Mouse (Mus musculus): ENCODE measurements around the gene Yipf3. TPM values are rescaled to one million over a fixed set of nuclear protein-coding genes. Genes with fewer than 3 reads are reported as not detected.

Yipf3 gene
- 72.7 and 78.9 TPM in 2 replicates for polyA plus RNA-seq (2012; rRNA removed)

DNA sequence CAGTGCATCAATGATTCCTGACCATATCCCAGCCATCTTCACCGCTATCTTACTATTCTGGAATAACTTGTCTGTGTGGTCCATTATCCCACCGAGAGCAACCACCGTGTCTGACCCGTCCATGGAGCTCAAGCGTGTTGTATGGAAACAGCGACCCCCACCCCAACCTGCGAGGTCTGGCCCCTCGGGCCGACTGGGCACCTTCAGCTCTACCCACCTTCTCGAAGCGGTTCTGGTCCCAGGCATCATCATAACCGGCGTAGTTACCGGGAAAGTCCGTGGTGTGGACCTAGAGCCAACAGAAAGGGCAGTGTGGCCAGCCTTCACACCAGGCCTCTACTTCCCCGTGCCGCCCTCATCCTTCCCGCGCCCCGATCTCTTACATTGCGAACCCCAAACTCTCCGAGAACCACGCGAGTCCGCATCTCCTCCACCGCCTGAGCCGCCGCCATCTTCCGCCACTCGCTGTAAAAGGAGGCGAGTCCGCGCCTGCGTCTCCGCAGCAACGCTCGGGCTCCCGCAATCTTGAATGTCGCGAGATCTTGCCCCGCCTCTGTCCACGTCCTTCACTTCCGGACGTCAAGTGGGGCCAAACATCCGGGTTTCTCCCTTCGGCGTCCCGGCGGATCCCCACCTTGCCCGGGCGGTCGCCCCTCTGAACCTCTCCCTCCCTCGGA is at the start of gene Yipf3, which contains the start of gene Polr1c:
TSS of gene Yipf3 (plus strand) at position 569 of the 677 bp plus-strand sequence.
TSS of gene Polr1c (minus strand) at position 543 of the 677 bp plus-strand sequence.
- peak; percentile 93 to 98 for DNase-seq (ENCODE audit: extremely low spot score in 1 of 2, low spot score in 1 of 2)

DNA sequence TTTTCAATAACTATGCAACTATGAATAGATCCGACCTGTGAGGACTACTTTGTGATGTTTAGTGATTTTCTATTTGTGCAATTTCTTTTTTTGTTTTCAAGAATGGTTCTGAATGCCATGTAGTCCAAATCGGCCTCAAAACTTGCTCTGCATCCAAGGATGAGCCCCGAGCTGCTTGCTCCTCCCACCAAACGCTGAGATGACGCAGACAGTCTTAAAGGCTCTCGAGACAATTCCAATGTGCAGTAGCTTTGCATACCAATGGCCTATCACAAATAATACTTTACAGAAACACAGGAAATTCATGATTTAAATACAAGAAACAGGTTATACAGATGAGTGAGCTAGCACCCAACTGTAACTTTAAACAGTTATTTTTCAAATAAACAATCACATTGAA is 46.7 kb upstream of the Yipf3 start:
- peak in 1 of 2 experiments; percentile 5 for DNase-seq (ENCODE audit: extremely low spot score in 1 of 2, low spot score in 1 of 2)

DNA sequence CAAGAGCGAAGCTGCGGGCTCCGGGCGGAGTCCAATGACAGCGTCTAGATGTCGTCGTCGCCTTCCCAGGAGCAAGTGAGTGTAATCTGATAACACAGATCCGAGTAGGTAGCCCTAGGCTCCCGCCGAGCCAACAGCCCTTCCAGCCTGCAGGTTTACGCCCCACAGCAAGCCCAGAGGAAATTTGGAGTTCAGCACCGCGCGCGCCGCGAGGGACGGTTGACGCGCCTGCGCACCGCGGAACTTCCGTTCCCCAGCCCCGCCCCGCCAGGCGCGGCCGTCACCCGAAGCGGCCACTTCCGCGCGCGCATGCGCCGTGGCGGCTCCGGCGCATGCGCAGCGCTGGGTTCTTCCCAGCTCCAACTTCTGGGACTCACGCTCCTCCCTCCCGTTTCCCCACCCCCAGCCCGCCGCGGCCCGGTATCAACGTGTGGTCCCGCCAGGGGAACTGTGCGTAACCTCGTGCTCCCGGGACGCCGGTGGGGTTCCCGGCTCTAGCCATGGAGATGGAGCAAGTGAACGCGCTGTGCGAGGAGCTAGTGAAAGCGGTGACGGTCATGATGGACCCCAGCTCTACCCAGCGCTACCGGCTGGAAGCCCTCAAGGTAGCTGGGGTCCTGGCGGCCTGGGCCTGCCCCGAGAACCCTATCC is 45.3 kb upstream of the Yipf3 start, which contains the start of the genes Polh and Xpo5:
TSS of gene Polh (minus strand) at position 225 of the 651 bp plus-strand sequence.
TSS of gene Xpo5 (plus strand) at position 362 of the 651 bp plus-strand sequence.
- DNase-seq (ENCODE audit: extremely low spot score in 1 of 2, low spot score in 1 of 2): peak; percentile 77 to 92

DNA sequence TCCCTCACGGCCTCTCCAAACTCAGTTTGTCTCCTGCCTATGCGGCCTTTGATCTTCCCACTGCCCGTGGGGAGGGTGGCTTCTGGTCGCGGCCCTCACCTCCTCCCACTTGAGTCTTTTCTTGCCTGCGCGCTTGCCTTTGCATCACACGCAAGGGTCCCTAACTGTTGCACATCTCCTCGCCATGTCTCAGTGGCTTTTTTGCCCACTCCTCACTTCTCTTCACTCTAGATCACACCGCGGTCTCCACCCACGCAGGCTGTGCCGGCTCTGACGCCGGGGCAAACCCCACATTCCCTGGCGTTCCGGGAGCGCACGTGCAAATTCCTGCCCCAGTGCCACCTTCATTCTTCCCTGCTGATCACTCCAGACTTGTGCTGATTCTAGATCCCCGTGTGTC is 44.8 kb upstream of the Yipf3 start:
- peak; percentile 2 to 45 for DNase-seq (ENCODE audit: extremely low spot score in 1 of 2, low spot score in 1 of 2)

DNA sequence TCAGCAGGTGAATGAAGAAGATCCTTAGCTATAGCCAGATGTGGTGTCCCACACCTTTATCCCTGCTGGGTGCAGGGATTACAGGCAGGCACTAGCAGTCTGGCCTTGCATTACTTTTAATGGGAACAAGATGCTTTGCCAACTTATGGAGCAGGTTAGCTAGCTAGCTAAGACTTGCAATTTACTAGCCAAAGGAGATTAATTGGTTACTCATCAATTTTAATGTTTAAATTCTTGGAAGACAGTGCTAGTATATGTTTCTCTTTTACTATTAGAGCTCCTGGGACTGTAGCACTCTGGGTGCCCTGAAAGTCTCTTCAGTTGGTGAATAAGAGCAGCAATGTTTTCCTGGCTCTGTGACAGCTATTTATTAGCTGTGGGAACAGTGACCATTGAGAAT is 41.2 kb upstream of the Yipf3 start:
- DNase-seq (ENCODE audit: extremely low spot score in 1 of 2, low spot score in 1 of 2): no peak

DNA sequence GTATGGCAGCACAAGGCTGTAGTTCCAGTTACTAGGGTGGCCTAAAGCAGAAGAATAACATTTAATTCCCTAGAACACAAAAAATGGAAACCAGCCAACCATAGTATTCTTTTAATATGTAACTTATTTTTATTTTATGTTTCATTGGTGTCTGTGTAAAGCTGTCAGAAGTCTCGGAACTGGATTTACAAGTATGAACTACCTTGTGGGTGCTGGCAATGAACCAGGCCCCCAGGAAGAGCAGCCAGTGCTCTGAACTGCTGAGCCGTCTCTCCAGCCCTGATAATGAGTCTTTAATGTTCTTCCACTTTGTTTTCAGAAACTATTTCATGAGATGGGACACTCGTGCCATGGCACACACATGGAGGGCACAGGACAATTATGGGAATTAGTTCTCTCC is 37.3 kb upstream of the Yipf3 start:
- DNase-seq (ENCODE audit: extremely low spot score in 1 of 2, low spot score in 1 of 2): no peak

DNA sequence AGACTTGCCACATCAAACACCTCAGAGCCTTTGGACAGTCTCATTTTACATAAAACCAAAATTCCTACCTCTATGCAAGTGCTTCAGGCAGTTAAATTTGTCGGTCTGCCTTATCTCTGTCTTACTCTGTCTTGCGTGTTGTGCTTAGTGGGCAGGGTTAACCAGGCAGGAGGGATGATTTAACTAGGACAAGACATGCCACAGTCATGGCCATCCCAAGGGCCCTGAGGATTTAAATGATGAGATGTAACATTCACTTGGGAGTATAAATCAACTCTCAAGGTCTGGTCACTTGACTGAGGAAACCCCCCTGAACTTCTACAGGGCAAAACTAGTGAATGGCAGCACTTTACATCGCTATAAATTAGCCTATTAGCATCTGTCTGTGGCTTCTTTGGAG is 26.3 kb upstream of the Yipf3 start:
- DNase-seq (ENCODE audit: extremely low spot score in 1 of 2, low spot score in 1 of 2): no peak

DNA sequence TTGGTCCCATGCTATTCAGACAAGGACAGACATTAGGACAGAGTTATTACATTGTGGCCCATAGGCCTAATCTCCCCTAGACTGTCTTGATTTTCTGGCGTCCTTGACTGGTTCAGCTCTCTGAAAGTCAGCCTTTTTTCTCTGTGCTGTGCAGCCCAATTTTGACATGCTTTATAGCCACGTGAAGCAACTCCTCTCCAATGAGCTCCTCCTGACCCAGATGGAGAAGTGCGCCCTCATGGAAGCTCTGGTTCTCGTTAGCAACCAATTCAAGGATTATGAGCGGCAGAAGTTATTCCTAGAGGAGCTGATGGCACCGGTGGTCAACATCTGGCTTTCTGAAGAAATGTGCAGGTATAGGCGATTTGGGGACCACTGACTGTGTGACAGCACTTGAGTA is 20.3 kb upstream of the Yipf3 start:
- DNase-seq (ENCODE audit: extremely low spot score in 1 of 2, low spot score in 1 of 2): no peak

DNA sequence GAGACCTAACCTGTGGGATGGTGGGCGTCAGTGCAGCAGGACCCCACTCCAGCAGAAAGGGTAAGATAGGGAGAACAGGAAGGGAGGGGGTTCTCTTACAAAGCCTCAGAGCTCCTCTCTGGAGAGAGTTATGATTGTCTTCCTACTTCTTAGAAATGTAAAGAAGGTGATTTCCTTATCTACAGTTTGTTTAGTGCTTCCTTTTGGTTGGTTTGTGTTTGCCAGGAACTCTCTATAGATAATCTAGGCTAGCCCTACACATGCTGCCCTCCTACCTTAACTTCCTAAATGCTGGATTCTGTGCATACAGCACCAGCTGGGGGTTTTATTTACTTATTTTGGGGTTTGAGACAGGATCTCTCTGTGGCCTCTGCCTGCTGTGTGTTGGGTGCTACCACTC is 11.8 kb upstream of the Yipf3 start:
- no peak for DNase-seq (ENCODE audit: extremely low spot score in 1 of 2, low spot score in 1 of 2)

DNA sequence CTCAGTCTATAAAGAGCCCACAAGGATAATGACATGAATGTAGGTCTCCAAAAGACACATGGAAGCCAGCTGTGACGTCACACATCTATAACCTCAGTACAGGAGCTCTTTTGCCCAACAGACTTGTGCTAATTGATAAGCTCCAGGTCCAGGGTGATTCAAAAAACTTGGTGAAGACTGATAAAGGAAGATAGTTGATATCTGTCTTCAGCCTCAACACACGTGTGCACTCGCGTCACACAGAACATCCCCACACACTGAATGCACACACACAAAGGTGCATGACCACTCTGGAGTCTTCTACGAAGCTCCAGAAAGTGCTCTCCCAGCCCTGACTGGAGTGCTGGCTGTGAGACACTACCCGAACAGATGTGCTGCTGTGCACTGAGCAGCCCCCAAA is 10.8 kb upstream of the Yipf3 start:
- no peak for DNase-seq (ENCODE audit: extremely low spot score in 1 of 2, low spot score in 1 of 2)

DNA sequence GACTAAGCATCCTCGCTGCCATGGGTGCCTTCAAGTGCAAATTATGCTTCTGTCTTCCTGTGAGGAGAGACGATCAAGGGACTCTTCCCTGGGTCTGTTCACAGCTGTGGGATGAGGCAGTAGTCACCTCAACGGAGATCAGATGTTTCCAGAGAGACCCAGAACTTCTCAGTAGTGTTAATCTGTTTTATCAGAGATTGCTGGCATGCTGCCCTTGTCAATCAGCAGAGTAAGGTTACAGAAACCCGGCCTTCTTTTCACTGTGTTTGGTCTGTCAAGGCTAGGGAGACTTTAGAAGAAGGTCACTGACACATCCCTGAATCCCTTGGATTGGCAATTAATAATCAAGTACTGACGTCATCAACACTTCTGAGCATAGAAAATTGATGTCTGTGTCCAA is 10.4 kb upstream of the Yipf3 start:
- DNase-seq (ENCODE audit: extremely low spot score in 1 of 2, low spot score in 1 of 2): no peak

DNA sequence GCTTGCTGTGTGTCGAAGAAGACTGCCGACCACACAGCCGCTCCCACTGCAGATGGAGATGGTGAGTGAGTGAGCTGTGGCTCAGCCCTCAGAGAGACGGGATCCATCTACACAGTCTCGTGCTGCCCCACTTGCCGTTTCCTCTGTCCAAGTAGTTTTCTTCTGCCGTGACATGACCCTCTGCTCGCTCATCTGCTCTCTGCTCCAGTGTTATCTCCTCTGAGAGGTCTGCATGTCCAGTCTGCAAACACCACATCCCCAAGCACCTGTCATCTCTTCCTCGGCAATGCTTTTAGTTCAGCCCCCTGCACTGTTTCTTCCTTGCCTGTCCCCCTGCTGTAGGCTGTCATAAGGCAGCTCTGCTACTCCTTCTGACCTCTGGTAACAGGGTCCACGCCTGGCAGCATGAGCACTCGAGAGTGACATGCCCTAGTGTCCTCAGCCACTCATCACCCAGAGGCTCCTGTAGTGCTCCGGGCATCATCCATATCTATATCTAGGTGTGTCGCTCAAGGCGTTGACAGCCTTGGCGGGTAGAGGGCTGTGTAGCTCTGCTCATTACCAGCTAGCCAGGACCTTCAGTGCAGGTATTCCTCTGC is 8.3 kb upstream of the Yipf3 start:
- no peak for DNase-seq (ENCODE audit: extremely low spot score in 1 of 2, low spot score in 1 of 2)

DNA sequence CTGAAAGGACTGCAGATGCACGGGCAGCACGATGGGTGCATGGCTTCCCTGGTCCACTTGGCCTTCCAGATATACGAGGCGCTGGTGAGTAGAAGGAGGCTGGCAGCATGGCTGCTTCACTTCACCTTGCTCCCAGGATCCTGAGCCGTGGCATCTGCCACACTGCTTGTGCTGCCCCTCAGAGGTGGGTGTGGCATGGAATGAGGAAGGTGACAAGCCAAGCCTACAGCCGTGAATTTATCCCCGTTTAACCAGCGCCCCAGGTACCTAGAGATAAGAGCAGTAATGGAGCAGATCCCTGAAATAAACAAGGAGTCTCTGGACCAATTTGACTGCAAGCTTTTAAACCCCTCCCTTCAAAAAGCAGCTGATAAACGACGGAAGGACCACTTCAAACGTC is 6.4 kb upstream of the Yipf3 start:
- no peak for DNase-seq (ENCODE audit: extremely low spot score in 1 of 2, low spot score in 1 of 2)

DNA sequence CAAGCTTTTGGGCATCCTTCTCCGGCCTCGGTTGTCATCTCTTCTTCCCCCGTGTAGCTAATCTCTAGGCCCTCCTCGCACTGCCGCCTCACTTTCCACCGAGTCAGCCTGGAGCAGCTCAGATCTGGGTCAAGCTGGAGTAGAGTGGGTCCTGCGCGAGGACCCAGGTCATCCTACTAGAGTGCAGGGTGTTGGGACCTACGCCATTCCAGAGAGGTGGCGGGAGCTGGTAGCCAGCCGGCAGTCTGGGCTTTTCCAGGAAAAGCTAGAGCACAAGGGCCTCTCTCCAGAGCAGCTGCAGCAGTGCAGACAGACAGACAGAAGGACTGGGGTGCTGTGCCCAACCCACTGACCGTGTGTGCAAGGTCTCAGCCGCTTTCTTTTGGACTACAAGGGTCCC is 5.6 kb upstream of the Yipf3 start:
- no peak for DNase-seq (ENCODE audit: extremely low spot score in 1 of 2, low spot score in 1 of 2)

DNA sequence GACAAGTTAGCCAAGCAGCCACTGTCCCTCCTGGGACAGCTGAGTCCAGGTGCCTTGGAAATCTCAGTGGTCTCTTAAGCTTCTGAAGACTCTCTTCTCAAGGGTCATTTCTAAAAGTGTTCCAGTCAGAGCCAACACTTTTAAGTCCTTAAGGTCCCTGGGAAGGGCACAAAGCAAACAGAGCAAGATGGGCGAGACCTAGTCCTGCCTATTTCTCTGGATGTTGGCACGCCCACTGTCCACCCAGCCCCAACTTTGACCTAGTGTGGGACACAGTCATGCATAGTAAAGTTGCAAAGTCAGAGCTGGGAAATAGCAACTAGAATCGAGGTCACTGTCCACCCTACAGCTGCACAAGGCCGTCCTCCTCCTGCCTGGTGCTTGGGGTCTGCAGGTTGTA is 4.9 kb upstream of the Yipf3 start:
- no peak for DNase-seq (ENCODE audit: extremely low spot score in 1 of 2, low spot score in 1 of 2)

DNA sequence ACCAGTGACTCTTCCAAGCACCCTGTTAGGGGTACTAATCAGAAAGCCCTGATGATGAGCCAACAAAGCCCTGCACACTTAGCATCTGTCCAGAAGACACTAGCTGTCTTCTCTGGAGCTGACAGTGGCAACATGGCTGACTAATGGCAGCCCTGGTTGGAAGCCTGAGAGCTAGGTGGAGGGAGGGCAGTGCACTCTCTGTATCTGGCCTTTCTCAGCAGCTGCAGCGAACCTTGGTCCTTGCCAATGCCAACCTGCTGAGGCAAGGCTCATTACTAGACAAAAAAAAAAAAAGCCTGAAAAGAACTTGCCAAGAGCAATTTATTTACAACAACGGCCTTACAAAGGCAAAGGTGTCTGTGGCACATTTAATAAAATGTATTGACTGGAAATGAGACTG is 4.3 kb upstream of the Yipf3 start:
- DNase-seq (ENCODE audit: extremely low spot score in 1 of 2, low spot score in 1 of 2): no peak

DNA sequence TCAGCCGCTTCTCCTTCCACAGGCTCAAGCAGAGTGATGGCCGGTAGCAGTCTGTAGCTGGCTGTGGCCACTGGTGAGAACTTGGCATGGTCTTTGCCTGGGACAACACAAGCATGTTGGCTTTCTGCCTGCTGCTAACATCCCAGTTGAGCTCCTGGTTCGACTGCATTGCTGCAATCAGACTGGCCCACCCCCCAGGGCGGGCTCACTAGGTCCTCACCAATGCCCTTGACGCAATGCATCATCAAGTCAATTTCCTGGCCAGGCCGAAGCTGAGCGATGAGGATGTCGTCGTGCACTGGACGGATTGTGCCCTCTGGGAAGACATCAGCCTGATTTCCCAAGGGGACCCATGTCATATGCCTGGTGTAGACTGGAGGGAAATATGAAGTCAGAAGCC is 3.3 kb upstream of the Yipf3 start:
- no peak for DNase-seq (ENCODE audit: extremely low spot score in 1 of 2, low spot score in 1 of 2)

DNA sequence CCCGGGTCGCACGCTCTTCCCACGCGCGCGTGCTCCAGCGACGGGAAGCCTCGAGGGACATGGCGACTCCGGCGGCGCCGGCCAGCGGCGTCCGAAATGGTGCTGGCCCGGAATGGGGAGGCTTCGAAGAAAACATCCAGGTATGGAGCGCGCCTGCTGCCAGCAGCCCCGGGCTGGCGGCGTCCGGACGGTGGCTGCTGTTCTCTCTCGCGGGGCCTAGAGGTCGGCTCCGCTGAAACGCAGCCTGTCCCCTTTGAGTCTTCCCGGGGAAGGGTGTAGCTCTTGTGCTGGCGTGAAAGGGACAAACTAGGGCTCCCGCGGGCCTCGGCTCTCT is 276 bp downstream of the Yipf3 start:
- no peak for DNase-seq (ENCODE audit: extremely low spot score in 1 of 2, low spot score in 1 of 2)

DNA sequence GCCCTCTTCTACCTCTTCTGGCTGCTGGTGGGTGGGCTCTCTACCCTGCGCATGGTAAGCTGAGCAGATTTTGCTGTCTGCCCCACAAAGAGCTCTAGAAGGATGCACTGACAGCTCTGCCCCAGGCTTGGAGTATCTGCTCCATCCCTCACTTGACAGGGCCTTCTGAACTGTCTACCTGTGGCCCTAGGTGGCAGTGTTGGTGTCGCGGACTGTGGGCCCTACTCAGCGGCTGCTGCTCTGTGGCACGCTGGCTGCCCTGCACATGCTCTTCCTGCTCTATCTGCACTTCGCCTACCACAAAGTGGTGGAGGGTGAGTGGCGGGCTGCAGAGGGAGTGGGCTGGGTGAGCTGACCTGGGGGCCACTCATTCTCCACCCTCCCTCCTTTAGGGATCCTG is 3.3 kb downstream of the Yipf3 start:
- DNase-seq (ENCODE audit: extremely low spot score in 1 of 2, low spot score in 1 of 2): no peak

DNA sequence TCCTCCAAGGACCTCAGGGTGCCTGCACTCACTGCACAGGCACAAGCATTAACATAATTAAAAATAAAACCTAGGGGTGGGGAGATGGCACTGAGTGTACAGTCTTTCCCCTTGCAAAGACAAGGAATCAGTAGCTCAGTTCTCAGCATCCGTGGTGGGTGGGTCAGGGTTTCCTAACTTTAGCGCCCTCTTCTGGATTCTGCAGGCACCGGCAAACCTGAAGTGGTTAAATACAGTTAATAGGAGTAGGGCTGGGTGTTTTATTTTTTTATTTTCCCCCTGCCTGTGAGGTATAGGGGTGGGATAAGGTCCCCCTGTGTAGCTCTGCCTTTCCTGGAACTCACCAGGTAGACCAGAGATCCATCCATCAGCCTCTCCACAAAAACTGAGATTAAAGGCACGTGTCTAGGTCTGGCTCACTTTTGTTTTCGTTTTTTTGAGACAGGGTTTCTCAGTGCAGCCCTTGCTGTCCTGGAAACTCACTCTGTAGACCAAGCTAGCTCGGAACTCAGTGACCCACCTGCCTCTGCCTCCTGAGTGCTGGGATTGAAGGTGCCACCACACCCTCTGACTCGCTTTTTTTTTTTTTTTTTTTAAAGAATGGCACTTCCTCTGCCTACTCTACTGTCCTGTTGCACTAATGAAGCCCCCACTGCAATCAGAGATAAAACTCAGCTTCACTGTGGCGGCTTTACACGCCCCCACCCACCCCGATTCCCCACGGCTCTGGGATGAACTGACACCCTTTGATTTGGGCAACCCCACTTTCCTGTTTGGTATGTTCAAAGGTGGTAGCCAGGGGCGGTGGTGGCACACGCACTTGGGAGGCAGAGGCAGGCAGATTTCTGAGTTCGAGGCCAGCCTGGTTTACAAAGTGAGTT is 4.9 kb downstream of the Yipf3 start:
- DNase-seq (ENCODE audit: extremely low spot score in 1 of 2, low spot score in 1 of 2): peak in 1 of 2 experiments; percentile 64

Measured in frontal cortex, adult 2 months (tissue).